Mouse (Mus musculus) neural tube, embryonic 13.5 days (tissue): ENCODE measurements around the gene Entpd6. TPM values are rescaled to one million over a fixed set of nuclear protein-coding genes. Genes with fewer than 3 reads are reported as not detected.

ENCODE experiments used
- ATAC-seq: fragments of 200-750 bp; cut with Nextera tagmentation; 2 replicates; pipeline ENCODE4 v1.8.0; 2017; ENCODE audit warnings: low read depth, mild to moderate bottlenecking, moderate TSS enrichment, moderate library complexity
- H3K27ac ChIP-seq: fragments of 300-500 bp; sonication (generic); replicated peaks from 2 replicates; pipeline ENCODE4 v1.5.1; 2015; ENCODE audit warnings: moderate library complexity, mild to moderate bottlenecking, inconsistent platforms
- H3K27me3 ChIP-seq: fragments of 300-500 bp; sonication (generic); 2 replicates; pipeline ENCODE4 v1.6.1; 2015; ENCODE audit warnings: mild to moderate bottlenecking, inconsistent platforms
- H3K36me3 ChIP-seq: fragments of 300-500 bp; sonication (generic); 2 replicates; pipeline ENCODE4 v1.6.1; 2015; ENCODE audit warnings: mild to moderate bottlenecking, inconsistent platforms
- H3K4me1 ChIP-seq: fragments of 300-500 bp; sonication (generic); replicated peaks from 2 replicates; pipeline ENCODE4 v1.6.1; 2015; ENCODE audit warnings: inconsistent platforms
- H3K4me2 ChIP-seq: fragments of 300-500 bp; sonication (generic); 2 replicates; pipeline ENCODE4 v1.6.1; 2015; ENCODE audit warnings: inconsistent platforms, mild to moderate bottlenecking, moderate library complexity
- H3K4me3 ChIP-seq: fragments of 300-500 bp; sonication (generic); 2 replicates; pipeline ENCODE4 v1.5.1; 2015; ENCODE audit warnings: mild to moderate bottlenecking, inconsistent platforms
- H3K9ac ChIP-seq: fragments of 300-500 bp; sonication (generic); 2 replicates; pipeline ENCODE4 v1.6.1; 2015; ENCODE audit warnings: moderate library complexity, mild to moderate bottlenecking, inconsistent platforms
- H3K9me3 ChIP-seq: fragments of 300-500 bp; sonication (generic); 2 replicates; pipeline ENCODE4 v1.6.1; 2016; ENCODE audit warnings: inconsistent platforms
- WGBS: fragments of 180-500 bp; shearing (Covaris S2); methylation state at CpG from one replicate; pipeline ENCODE4 v1.1.7; 2015; 5-methylcytosine and 5-hydroxymethylcytosine counted together
- polyA plus RNA-seq: library from polyadenylated mRNA; unstranded; fragments of >200 nt; fragmentation: Nextera tagmentation; extraction: Ambion mirVana; gene quantifications from 2 replicates; pipeline ENCODE4 v1.2.1, GENCODE M21; 2015

The Entpd6 gene
- polyA plus RNA-seq: 41.2 and 47.0 TPM in 2 replicates

GRCm38 (mm10) chr2:150748854-150749253 lies at the start of gene Entpd6:
Entpd6 (plus strand) TSS chr2:150749042.
- Histone ChIP-seq H3K27ac (peak within 1 kb of the TSS; percentile 84), H3K36me3 (peaks cover 20% of the 10 kb centered on the region), H3K4me1 (peaks cover 17% of the 10 kb centered on the region), H3K9ac (peak within 1 kb of the TSS; percentile 82), H3K27me3 (peaks cover 40% of the 10 kb centered on the region), H3K9me3 (no peaks in the 10 kb centered on the region), H3K4me2 (peak within 1 kb of the TSS; percentile 87), H3K4me3 (peak within 1 kb of the TSS; percentile 72)
- WGBS: under 1% methylated on average over 30 of the region's 30 CpGs
- peak; percentile 97 for ATAC-seq

DNA sequence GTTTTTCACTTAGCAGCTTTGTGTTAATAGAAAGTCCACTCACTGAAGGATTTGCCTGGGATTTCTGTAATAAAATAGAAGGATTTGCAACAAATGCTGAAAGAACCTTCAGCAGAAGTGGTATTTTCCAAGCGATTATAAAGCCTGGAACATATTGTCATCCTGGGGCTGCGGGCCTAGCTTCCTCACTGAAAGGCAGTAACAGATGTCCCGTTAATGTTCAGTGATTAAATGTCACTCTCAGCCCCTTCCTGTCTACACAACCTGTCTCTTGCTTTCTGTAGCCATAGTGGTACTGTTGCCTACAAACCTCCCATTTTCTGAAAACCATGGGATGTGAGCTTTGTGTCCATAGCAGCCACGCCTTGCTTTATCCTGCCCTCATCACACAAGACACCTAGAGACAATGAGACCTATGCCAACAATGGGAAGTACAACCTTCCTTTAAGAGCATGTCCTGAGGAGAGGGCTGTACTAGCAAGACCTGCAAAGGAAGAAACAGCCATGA lies 36.6 kb upstream of the Entpd6 start:
- Histone ChIP-seq H3K27ac (no peak overlapping the region), H3K9ac (no peak overlapping the region), H3K27me3 (no peaks in the 10 kb centered on the region), H3K9me3 (no peaks in the 10 kb centered on the region), H3K4me1 (no peaks in the 10 kb centered on the region), H3K4me2 (no peak overlapping the region), H3K4me3 (no peak overlapping the region), H3K36me3 (no peaks in the 10 kb centered on the region)
- no peak for ATAC-seq
- WGBS: 80% methylated on average over 4 of the region's 4 CpGs

DNA sequence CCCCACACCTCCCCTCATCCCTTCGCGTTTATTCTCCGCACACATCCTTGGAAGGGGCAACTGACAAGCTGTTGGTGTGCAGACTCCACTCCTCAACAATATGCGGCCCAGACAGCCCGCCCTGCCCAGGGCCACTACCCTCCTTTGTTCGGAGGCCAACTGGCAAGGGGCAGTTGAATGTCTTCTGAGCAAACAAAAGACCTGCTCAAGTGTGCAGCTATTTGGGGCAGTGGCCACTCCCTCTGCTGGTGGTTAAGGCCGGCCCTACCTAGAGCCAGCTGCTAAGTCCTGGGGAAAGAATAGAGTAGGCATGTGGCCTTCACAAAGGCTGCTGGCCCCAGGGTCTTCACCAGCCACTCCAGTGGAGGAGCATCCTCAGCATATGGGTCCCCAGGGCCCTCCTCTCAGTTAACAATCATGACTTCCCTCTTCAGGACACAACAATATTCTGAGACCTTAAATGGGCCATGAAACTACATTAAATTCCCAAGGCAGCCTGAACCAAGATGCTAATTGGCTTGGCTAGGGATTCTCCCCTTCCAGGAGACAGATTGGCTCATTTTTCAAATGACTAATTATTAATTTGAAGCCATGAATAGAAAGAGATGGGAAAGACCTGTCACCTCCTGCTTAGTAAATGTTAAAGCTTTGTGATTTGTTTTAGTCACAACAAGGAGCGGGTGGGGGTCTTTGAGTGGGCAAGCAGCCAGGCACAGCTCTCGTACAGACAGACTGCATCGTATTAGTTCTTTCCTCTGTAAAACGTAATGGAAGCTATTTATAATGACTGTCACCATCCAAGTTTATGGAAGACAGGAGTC lies 12.9 kb upstream of the Entpd6 start:
- 12% methylated on average over 11 of the region's 11 CpGs for WGBS
- 0 out of 2 replicates have a peak, but pooled peaks cover 4% of the 10 kb centered on the region for H3K4me1 ChIP-seq
- H3K9me3 ChIP-seq: no peaks in the 10 kb centered on the region
- no peaks in the 10 kb centered on the region for H3K36me3 ChIP-seq
- H3K9ac ChIP-seq: no peak overlapping the region
- peaks cover 35% of the 10 kb centered on the region for H3K27me3 ChIP-seq
- H3K4me3 ChIP-seq: no peak overlapping the region
- H3K27ac ChIP-seq: no peak overlapping the region
- ATAC-seq: peak; percentile 96
- no peak overlapping the region for H3K4me2 ChIP-seq

- H3K9ac ChIP-seq: no peak overlapping the region
- no peaks in the 10 kb centered on the region for H3K9me3 ChIP-seq
- no peaks in the 10 kb centered on the region for H3K36me3 ChIP-seq
- H3K27ac ChIP-seq: no peak overlapping the region
- peaks cover 46% of the 10 kb centered on the region for H3K27me3 ChIP-seq
- WGBS: 79% methylated on average over 9 of the region's 9 CpGs
- no peak overlapping the region for H3K4me3 ChIP-seq
- 0 out of 2 replicates have a peak, but pooled peaks cover 4% of the 10 kb centered on the region for H3K4me1 ChIP-seq
- no peak overlapping the region for H3K4me2 ChIP-seq
- no peak for ATAC-seq
Observed at GRCm38 (mm10) chr2:150737881-150738280, 11.0 kb upstream of the Entpd6 start.

GRCm38 (mm10) chr2:150740145-150740841 lies 8.5 kb upstream of the Entpd6 start:
- WGBS: 37% methylated on average over 10 of the region's 10 CpGs
- Histone ChIP-seq H3K4me2 (no peak overlapping the region), H3K4me3 (no peak overlapping the region), H3K9me3 (no peaks in the 10 kb centered on the region), H3K4me1 (0 out of 2 replicates have a peak, but pooled peaks cover 4% of the 10 kb centered on the region), H3K9ac (no peak overlapping the region), H3K36me3 (no peaks in the 10 kb centered on the region), H3K27ac (no peak overlapping the region), H3K27me3 (peaks cover 56% of the 10 kb centered on the region)
- ATAC-seq: no peak

GRCm38 (mm10) chr2:150741405-150741804 lies 7.4 kb upstream of the Entpd6 start:
- peaks cover 66% of the 10 kb centered on the region for H3K27me3 ChIP-seq
- H3K9ac ChIP-seq: no peak overlapping the region
- 61% methylated on average over 4 of the region's 4 CpGs for WGBS
- H3K27ac ChIP-seq: no peak overlapping the region
- H3K36me3 ChIP-seq: no peaks in the 10 kb centered on the region
- H3K4me1 ChIP-seq: no peaks in the 10 kb centered on the region
- H3K4me2 ChIP-seq: no peak overlapping the region
- H3K9me3 ChIP-seq: no peaks in the 10 kb centered on the region
- H3K4me3 ChIP-seq: no peak overlapping the region
- ATAC-seq: 0 out of 2 replicates have a peak, but pooled peaks have one; percentile 40

DNA sequence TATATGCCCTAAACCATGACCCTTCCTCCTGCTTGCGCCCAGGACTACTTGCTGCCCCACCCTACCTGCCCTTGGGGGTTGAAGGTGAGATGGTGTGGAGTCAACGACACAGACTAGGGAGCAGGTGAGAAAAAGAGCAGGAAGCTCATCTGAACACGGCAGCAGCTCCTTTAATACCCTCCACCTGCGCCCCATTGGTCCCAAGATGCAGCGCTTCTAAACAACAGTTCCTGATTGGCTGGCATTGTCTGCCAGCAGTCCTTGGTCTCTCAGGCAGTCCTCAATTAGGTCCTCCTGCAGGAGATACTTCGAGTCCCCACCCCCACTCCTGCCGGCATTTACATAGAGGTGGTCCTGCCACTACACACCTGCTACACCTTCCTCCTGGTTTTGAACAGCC lies 3.8 kb upstream of the Entpd6 start:
- H3K27me3 ChIP-seq: peaks cover 58% of the 10 kb centered on the region
- no peak overlapping the region for H3K4me2 ChIP-seq

DNA sequence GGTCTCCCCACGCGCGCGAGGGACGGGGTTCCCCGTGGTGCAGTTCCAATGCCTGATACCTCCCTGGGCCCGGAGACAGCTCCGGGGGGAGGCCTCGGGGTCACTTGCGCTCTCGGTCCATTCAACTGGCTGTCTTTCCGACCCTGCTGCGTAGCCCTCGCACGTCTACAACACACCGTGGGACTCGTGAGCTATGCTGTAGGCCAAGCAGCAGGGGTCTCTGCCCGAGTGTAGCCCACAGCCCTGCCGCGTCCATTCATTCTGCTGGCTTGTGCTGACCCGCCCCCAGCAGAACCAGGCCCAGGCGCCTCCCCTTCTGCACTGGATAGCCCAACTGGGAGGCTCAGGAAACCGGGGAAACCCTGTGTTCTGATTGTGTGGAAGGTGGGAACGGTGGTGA lies 441 bp downstream of the Entpd6 start:
- WGBS: 2% methylated on average over 24 of the region's 24 CpGs
- peak; percentile 92 for ATAC-seq

More for the DNA sequence above, 3.8 kb upstream of the Entpd6 start:
- no peak overlapping the region for H3K4me3 ChIP-seq
- no peak for ATAC-seq
- no peak overlapping the region for H3K27ac ChIP-seq
- no peaks in the 10 kb centered on the region for H3K36me3 ChIP-seq
- 71% methylated on average over 7 of the region's 7 CpGs for WGBS
- H3K9me3 ChIP-seq: no peaks in the 10 kb centered on the region
- peaks cover 7% of the 10 kb centered on the region for H3K4me1 ChIP-seq
- H3K9ac ChIP-seq: no peak overlapping the region

GRCm38 (mm10) chr2:150750129-150750979 lies 1.5 kb downstream of the Entpd6 start:
- peak overlapping the region; percentile 72 for H3K4me3 ChIP-seq
- H3K4me1 ChIP-seq: peaks cover 17% of the 10 kb centered on the region
- WGBS: 80% methylated on average over 13 of the region's 13 CpGs

More for the DNA sequence above, 441 bp downstream of the Entpd6 start:
- Histone ChIP-seq H3K9me3 (no peaks in the 10 kb centered on the region), H3K4me1 (peaks cover 17% of the 10 kb centered on the region), H3K36me3 (peaks cover 24% of the 10 kb centered on the region), H3K4me3 (peak overlapping the region; percentile 72), H3K9ac (peak overlapping the region; percentile 82), H3K27me3 (peaks cover 39% of the 10 kb centered on the region), H3K27ac (peak overlapping the region; percentile 84), H3K4me2 (peak overlapping the region; percentile 87)

DNA sequence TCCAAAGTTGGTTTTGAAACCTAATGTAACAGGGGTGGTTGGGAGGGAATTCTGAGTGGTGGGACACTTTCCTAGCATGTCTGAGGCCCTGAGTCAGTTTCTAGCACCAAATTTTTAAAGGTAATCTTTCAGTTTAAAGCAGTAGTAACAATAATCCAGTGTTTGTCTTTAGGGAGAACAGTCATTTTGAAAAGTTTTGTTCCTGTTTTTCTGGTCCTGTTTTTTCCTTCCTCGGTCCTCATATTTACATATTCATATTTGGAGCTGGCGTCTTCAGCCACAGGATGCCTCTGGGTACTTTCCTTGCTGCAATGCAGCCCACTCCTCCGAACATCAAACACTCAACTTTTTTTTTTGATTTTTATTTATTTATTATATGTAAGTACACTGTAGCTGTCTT lies 6.2 kb downstream of the Entpd6 start:
- 93% methylated on average over 3 of the region's 3 CpGs for WGBS
- H3K36me3 ChIP-seq: peaks cover 72% of the 10 kb centered on the region
- no peaks in the 10 kb centered on the region for H3K27me3 ChIP-seq
- H3K4me3 ChIP-seq: no peak overlapping the region
- no peaks in the 10 kb centered on the region for H3K9me3 ChIP-seq
- H3K27ac ChIP-seq: no peak overlapping the region
- H3K4me2 ChIP-seq: no peak overlapping the region
- H3K9ac ChIP-seq: no peak overlapping the region
- ATAC-seq: no peak
- H3K4me1 ChIP-seq: peaks cover 10% of the 10 kb centered on the region

More at GRCm38 (mm10) chr2:150750129-150750979, 1.5 kb downstream of the Entpd6 start:
- peak overlapping the region; percentile 87 for H3K4me2 ChIP-seq
- ATAC-seq: no peak
- no peaks in the 10 kb centered on the region for H3K9me3 ChIP-seq
- H3K27ac ChIP-seq: no peak overlapping the region
- peaks cover 30% of the 10 kb centered on the region for H3K36me3 ChIP-seq
- peak overlapping the region; percentile 82; the same call in 1 of the 2 replicates for H3K9ac ChIP-seq
- peaks cover 31% of the 10 kb centered on the region for H3K27me3 ChIP-seq

GRCm38 (mm10) chr2:150761476-150761875 lies 12.6 kb downstream of the Entpd6 start:
- no peak for ATAC-seq
- no peak overlapping the region for H3K4me2 ChIP-seq
- H3K27me3 ChIP-seq: no peaks in the 10 kb centered on the region
- H3K9me3 ChIP-seq: no peaks in the 10 kb centered on the region
- H3K4me1 ChIP-seq: peaks cover 7% of the 10 kb centered on the region; the same call in 1 of the 2 replicates
- peaks cover 92% of the 10 kb centered on the region for H3K36me3 ChIP-seq
- no peak overlapping the region for H3K27ac ChIP-seq
- no peak overlapping the region for H3K9ac ChIP-seq
- no peak overlapping the region for H3K4me3 ChIP-seq
- 89% methylated on average over 7 of the region's 7 CpGs for WGBS
